Mouse (Mus musculus) fibroblast of lung, adult 2 months (primary cell): Measurements from ENCODE around the gene Wars.

Source experiments
- DNase-seq: peaks from one replicate; pipeline ENCODE4 v3.0.0-alpha.2; 2011; ENCODE audit warnings: low read depth

Wars gene

GRCm38 (mm10) chr12:108906398-108906797, 12.4 kb upstream of the Wars start:
- no peak for DNase-seq

GRCm38 (mm10) chr12:108905620-108906302, 11.8 kb upstream of the Wars start:
- DNase-seq, result no peak

- no peak for DNase-seq
These were observed 10.3 kb upstream of the Wars start for GRCm38 (mm10) chr12:108904276-108904653.

- DNase-seq, result no peak
These were observed 9.8 kb upstream of the Wars start for GRCm38 (mm10) chr12:108903600-108904275.

- DNase-seq, result no peak
These were observed 9.0 kb upstream of the Wars start for GRCm38 (mm10) chr12:108902940-108903339.

GRCm38 (mm10) chr12:108901346-108901745, 7.4 kb upstream of the Wars start:
- no peak for DNase-seq

- no peak for DNase-seq
These were observed 2.0 kb upstream of the Wars start for GRCm38 (mm10) chr12:108896006-108896405.

GRCm38 (mm10) chr12:108894432-108894816, 450 bp upstream of the Wars start:
- DNase-seq, result no peak

GRCm38 (mm10) chr12:108892989-108893714, 822 bp downstream of the Wars start, which contains the start of gene Wdr25:
Gene Wdr25 (plus strand): TSS chr12:108893631.
- DNase-seq, result no peak

GRCm38 (mm10) chr12:108888632-108889031, 5.3 kb downstream of the Wars start:
- no peak for DNase-seq

- no peak for DNase-seq
These were observed 6.9 kb downstream of the Wars start for GRCm38 (mm10) chr12:108887077-108887476.

- DNase-seq, result no peak
These were observed 8.1 kb downstream of the Wars start for GRCm38 (mm10) chr12:108885906-108886305.

GRCm38 (mm10) chr12:108882776-108883175, 11.2 kb downstream of the Wars start:
- no peak for DNase-seq

GRCm38 (mm10) chr12:108881192-108881591, 12.8 kb downstream of the Wars start:
- no peak for DNase-seq

- no peak for DNase-seq
These were observed 13.4 kb downstream of the Wars start for GRCm38 (mm10) chr12:108880606-108881005.

- DNase-seq, result no peak
These were observed 14.8 kb downstream of the Wars start for GRCm38 (mm10) chr12:108879138-108879537.

- DNase-seq, result no peak
These were observed 20.9 kb downstream of the Wars start for GRCm38 (mm10) chr12:108873122-108873521.

- no peak for DNase-seq
These were observed 24.4 kb downstream of the Wars start for GRCm38 (mm10) chr12:108869575-108869974.

- DNase-seq, result no peak
These were observed 28.9 kb downstream of the Wars start for GRCm38 (mm10) chr12:108865007-108865494.

- no peak for DNase-seq
These were observed 35.5 kb downstream of the Wars start for GRCm38 (mm10) chr12:108858486-108858885.

GRCm38 (mm10) chr12:108857589-108858184, 36.3 kb downstream of the Wars start:
- DNase-seq, result peak; percentile 49

GRCm38 (mm10) chr12:108857109-108857508, 36.9 kb downstream of the Wars start:
- DNase-seq, result no peak
